Mouse (Mus musculus) frontal cortex, postnatal 10 days (tissue): ENCODE measurements at regions not wholly inside any gene's neighbourhood (a gene's known extent, or its start where the extent isn't known, plus 50 kb on each side); places are given as distances from the start of the nearest gene placed in this dataset.

Source experiments
- DNase-seq, 2 experiments: peaks; one replicate each; pipeline ENCODE4 v3.0.0; 2022; ENCODE audit warnings: low spot score in 2 of 2, mixed read lengths in 1 of 2

- no peak for DNase-seq
Observed at GRCm38 (mm10) chr14:103458340-103458739, 54.8 kb upstream of the Scel start.

- no peak for DNase-seq
Observed at GRCm38 (mm10) chr14:103456106-103456505, 57.0 kb upstream of the Scel start.

GRCm38 (mm10) chr14:103450756-103451155, 62.4 kb upstream of the Scel start:
- DNase-seq: no peak

GRCm38 (mm10) chr14:103449447-103449846, 63.7 kb upstream of the Scel start:
- no peak for DNase-seq

GRCm38 (mm10) chr14:103449033-103449432, 64.1 kb upstream of the Scel start:
- DNase-seq: no peak

GRCm38 (mm10) chr14:103446671-103447070, 66.5 kb upstream of the Scel start:
- no peak for DNase-seq

GRCm38 (mm10) chr14:103441454-103442065, 71.6 kb upstream of the Scel start:
- no peak for DNase-seq

- DNase-seq: peak; percentile 31 to 55
Observed at GRCm38 (mm10) chr14:103440243-103440642, 72.9 kb upstream of the Scel start.

GRCm38 (mm10) chr14:103434218-103434617, 78.9 kb upstream of the Scel start:
- no peak for DNase-seq

GRCm38 (mm10) chr14:103433106-103433505, 80.0 kb upstream of the Scel start:
- no peak for DNase-seq

- DNase-seq: no peak
Observed at GRCm38 (mm10) chr14:103427873-103428272, 81.3 kb upstream of the Mycbp2 start.

- DNase-seq: no peak
Observed at GRCm38 (mm10) chr14:103421305-103421822, 74.8 kb upstream of the Mycbp2 start.

GRCm38 (mm10) chr14:103417110-103418061, 70.8 kb upstream of the Mycbp2 start:
- DNase-seq: no peak

GRCm38 (mm10) chr14:103404611-103405010, 58.0 kb upstream of the Mycbp2 start:
- DNase-seq: no peak

GRCm38 (mm10) chr14:103403054-103403453, 56.4 kb upstream of the Mycbp2 start:
- no peak for DNase-seq

GRCm38 (mm10) chr14:103401983-103402382, 55.4 kb upstream of the Mycbp2 start:
- no peak for DNase-seq

GRCm38 (mm10) chr14:103401280-103401679, 54.7 kb upstream of the Mycbp2 start:
- DNase-seq: no peak

- DNase-seq: no peak
Observed at GRCm38 (mm10) chr14:103398401-103398800, 51.8 kb upstream of the Mycbp2 start.
